Mouse (Mus musculus) C2C12 (cell line): ENCODE data around the gene Hmgb1.

Source experiments
- CEBPB ChIP-seq: IDR thresholded peaks from one replicate; pipeline ENCODE4 v1.6.1; 2011; ENCODE audit warnings: low read depth, mild to moderate bottlenecking, control low read depth, moderate library complexity
- CTCF ChIP-seq: IDR thresholded peaks from one replicate; pipeline ENCODE4 v1.5.1; 2011; ENCODE audit not compliant: control insufficient read depth, insufficient read depth, insufficient read length
- FOSL1 ChIP-seq: IDR thresholded peaks from one replicate; pipeline ENCODE4 v1.8.0; 2011; ENCODE audit warnings: mild to moderate bottlenecking, low read length; ENCODE audit not compliant: poor library complexity, insufficient read depth, severe bottlenecking
- MAX ChIP-seq: IDR thresholded peaks from one replicate; pipeline ENCODE4 v1.6.1; 2011; ENCODE audit warnings: mild to moderate bottlenecking, control low read depth
- MYOD1 ChIP-seq: IDR thresholded peaks from one replicate; pipeline ENCODE4 v1.6.1; 2011; ENCODE audit warnings: low read depth; ENCODE audit not compliant: control insufficient read depth, insufficient read length
- MYOG ChIP-seq: IDR thresholded peaks from one replicate; pipeline ENCODE4 v1.6.1; 2011; ENCODE audit not compliant: control insufficient read depth, insufficient read length; ENCODE audit errors: extremely low read depth
- USF1 ChIP-seq: IDR thresholded peaks from one replicate; pipeline ENCODE4 v1.6.1; 2011; ENCODE audit warnings: low read depth, mild to moderate bottlenecking, control low read depth, moderate library complexity

DNA sequence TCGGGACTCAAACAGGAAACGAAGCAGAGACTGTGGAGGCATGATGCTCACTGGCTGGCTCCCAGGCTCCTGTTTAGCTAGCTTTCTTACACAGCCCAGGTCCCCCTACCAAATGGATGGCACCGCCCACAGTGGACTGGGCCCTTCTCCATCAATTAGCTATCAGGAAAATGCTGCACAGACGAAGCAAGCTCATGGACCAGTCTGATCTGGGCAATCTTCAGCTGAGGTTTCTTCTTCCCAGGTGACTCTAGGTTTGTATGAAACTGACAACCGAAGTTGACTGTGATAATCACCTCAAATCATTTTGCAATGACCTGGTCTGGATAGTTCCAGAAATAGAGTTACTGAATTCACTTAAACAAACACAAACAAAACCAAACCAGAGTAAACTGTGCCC lies 94.8 kb downstream of the Hmgb1 start:
- no peak for TF ChIP-seq USF1
- TF ChIP-seq CTCF = no peak
- no peak for TF ChIP-seq MYOD1
- TF ChIP-seq FOSL1 = no peak
- no peak for TF ChIP-seq CEBPB
- TF ChIP-seq MAX = no peak
- no peak for TF ChIP-seq MYOG
